Mouse (Mus musculus) splenic B cell, adult 2 months (primary cell): ENCODE results near the gene Fitm2.

Source experiments
- DNase-seq: peaks from one replicate; pipeline ENCODE4 v3.0.0-alpha.2; 2011; ENCODE audit warnings: low read depth, low spot score
- H3K27me3 ChIP-seq: 2 replicates; pipeline ENCODE4 v1.6.1; 2012; ENCODE audit warnings: mild to moderate bottlenecking, low read length, moderate library complexity, mixed read lengths; ENCODE audit not compliant: control insufficient read depth, poor library complexity, insufficient read depth, severe bottlenecking
- H3K36me3 ChIP-seq: 2 replicates; pipeline ENCODE4 v1.6.1; 2012; ENCODE audit warnings: mild to moderate bottlenecking, low read length, moderate library complexity, mixed read lengths; ENCODE audit not compliant: control insufficient read depth, poor library complexity, insufficient read depth, severe bottlenecking

Fitm2 gene

GRCm38 (mm10) chr2:163422895-163423660 lies 49.4 kb downstream of the Fitm2 start:
- H3K36me3 ChIP-seq: no peaks in the 10 kb centered on the region
- H3K27me3 ChIP-seq: no peaks in the 10 kb centered on the region
- no peak for DNase-seq

GRCm38 (mm10) chr2:163420366-163420886 lies 52.0 kb downstream of the Fitm2 start:
- DNase-seq: peak; percentile 23
- no peaks in the 10 kb centered on the region for H3K36me3 ChIP-seq
- H3K27me3 ChIP-seq: no peaks in the 10 kb centered on the region

GRCm38 (mm10) chr2:163419346-163420045 lies 52.9 kb downstream of the Fitm2 start:
- Histone ChIP-seq H3K27me3 (no peaks in the 10 kb centered on the region), H3K36me3 (no peaks in the 10 kb centered on the region)

GRCm38 (mm10) chr2:163418841-163419345 lies 53.5 kb downstream of the Fitm2 start:
- no peak for DNase-seq
- H3K36me3 ChIP-seq: 0 out of 2 replicates have a peak, but pooled peaks cover 2% of the 10 kb centered on the region
- H3K27me3 ChIP-seq: no peaks in the 10 kb centered on the region

More at GRCm38 (mm10) chr2:163419346-163420045, 52.9 kb downstream of the Fitm2 start:
- peak; percentile 99 for DNase-seq

GRCm38 (mm10) chr2:163417830-163418229 lies 54.6 kb downstream of the Fitm2 start:
- DNase-seq: no peak
- Histone ChIP-seq H3K27me3 (no peaks in the 10 kb centered on the region), H3K36me3 (peaks cover 3% of the 10 kb centered on the region; the same call in 1 of the 2 replicates)

- DNase-seq: no peak
- peaks cover 3% of the 10 kb centered on the region; the same call in 1 of the 2 replicates for H3K36me3 ChIP-seq
- H3K27me3 ChIP-seq: no peaks in the 10 kb centered on the region
Measured at GRCm38 (mm10) chr2:163417026-163417425, 55.4 kb downstream of the Fitm2 start.
